Mouse (Mus musculus): ENCODE results near the gene Stx3. TPM values are rescaled to one million over a fixed set of nuclear protein-coding genes. Genes with fewer than 3 reads are reported as not detected.

Stx3 gene
- polyA plus RNA-seq, 1 experiment from 2014 or later: 16.9 TPM

- no peaks in the 10 kb centered on the region for H3K36me3 ChIP-seq (ENCODE audit: control insufficient read depth, insufficient read depth, low read length)
- ATAC-seq (ENCODE audit: low read depth): no peak
- H3K4me1 ChIP-seq (ENCODE audit: control insufficient read depth, insufficient read depth, low read length): peaks cover 9% of the 10 kb centered on the region; the same call in 1 of the 2 replicates
- H3K4me2 ChIP-seq (ENCODE audit: low read depth, low read length): no peak overlapping the region
- no peak overlapping the region for H3K4me3 ChIP-seq (ENCODE audit: low read depth, low read length)
- no peaks in the 10 kb centered on the region for H3K27me3 ChIP-seq (ENCODE audit: control insufficient read depth, insufficient read depth, low read length)
- no peak overlapping the region for H3K27ac ChIP-seq (ENCODE audit: low read depth, low read length)
- no peaks in the 10 kb centered on the region for H3K9me3 ChIP-seq (ENCODE audit: control insufficient read depth, low read length)
- H3K9ac ChIP-seq (replicated peaks; ENCODE audit: low read depth, low read length): no peak overlapping the region
- 13% methylated on average over 3 of the region's 3 CpGs for WGBS
These were observed 51.0 kb downstream of the Stx3 start for GRCm38 (mm10) chr19:11768163-11768562.

GRCm38 (mm10) chr19:11766413-11766812, 52.8 kb downstream of the Stx3 start:
- 76% methylated on average over 4 of the region's 4 CpGs for whole genome bisulfite sequencing
- H3K27me3 ChIP-seq (ENCODE audit: control insufficient read depth, insufficient read depth, low read length): no peaks in the 10 kb centered on the region
- peaks cover 9% of the 10 kb centered on the region; the same call in 1 of the 2 replicates for H3K4me1 ChIP-seq (ENCODE audit: control insufficient read depth, insufficient read depth, low read length)
- H3K4me2 ChIP-seq (ENCODE audit: low read depth, low read length): no peak overlapping the region
- no peak for ATAC-seq (ENCODE audit: low read depth)
- H3K36me3 ChIP-seq (ENCODE audit: control insufficient read depth, insufficient read depth, low read length): no peaks in the 10 kb centered on the region
- H3K4me3 ChIP-seq (ENCODE audit: low read depth, low read length): no peak overlapping the region
- no peak overlapping the region for H3K9ac ChIP-seq (replicated peaks; ENCODE audit: low read depth, low read length)
- H3K9me3 ChIP-seq (ENCODE audit: control insufficient read depth, low read length): no peaks in the 10 kb centered on the region
- H3K27ac ChIP-seq (ENCODE audit: low read depth, low read length): no peak overlapping the region

DNA sequence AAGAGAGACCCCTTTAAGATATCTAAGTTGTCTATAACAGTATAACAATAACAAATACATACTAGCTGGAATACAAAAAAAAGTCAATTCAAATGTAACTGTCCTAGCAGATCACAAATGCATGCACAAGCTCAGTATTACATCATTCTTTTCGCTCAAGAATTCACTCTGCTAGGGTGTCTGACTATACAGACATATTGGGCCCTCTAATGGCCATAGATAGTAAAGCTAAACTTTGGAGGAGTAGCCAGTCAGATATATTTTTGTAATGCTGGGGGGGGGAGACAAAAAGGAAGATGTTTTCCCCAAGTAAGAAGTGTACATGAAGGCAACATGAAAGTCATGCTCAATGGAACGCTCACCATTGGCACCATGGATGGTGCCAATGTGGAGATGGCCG, 54.1 kb downstream of the Stx3 start:
- 77% methylated on average over 3 of the region's 3 CpGs for WGBS
- H3K27me3 ChIP-seq (ENCODE audit: control insufficient read depth, insufficient read depth, low read length): no peaks in the 10 kb centered on the region

DNA sequence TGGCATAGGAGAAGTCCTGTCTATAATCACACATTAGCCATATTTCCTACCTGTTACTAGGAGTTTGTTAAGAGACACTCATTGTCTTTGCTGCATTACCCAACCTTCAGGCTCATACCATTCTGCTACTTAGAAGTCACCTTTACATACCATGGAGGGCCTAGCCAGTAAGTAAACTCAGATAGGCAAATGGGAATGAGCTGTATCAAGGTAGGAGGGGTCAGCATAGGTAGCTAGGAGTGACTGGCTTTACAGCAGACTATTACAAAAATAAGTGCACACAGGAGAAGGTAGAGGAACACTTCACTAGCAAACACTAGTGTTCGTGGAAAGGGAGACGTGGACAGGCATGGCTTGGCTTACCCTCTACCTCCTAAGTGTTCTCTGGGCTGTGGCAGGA, 71.9 kb downstream of the Stx3 start, which contains the start of gene Gif:
Gene Gif (plus strand): TSS at position 257 of the 400 bp plus-strand sequence.
- no peak for ATAC-seq (ENCODE audit: low read depth)
- Histone ChIP-seq H3K27ac (ENCODE audit: low read depth, low read length) (no peak within 1 kb of the TSS), H3K27me3 (ENCODE audit: control insufficient read depth, insufficient read depth, low read length) (no peaks in the 10 kb centered on the region), H3K36me3 (ENCODE audit: control insufficient read depth, insufficient read depth, low read length) (no peaks in the 10 kb centered on the region), H3K4me2 (ENCODE audit: low read depth, low read length) (no peak within 1 kb of the TSS), H3K9me3 (ENCODE audit: control insufficient read depth, low read length) (no peaks in the 10 kb centered on the region), H3K4me3 (ENCODE audit: low read depth, low read length) (no peak within 1 kb of the TSS), H3K4me1 (ENCODE audit: control insufficient read depth, insufficient read depth, low read length) (no peaks in the 10 kb centered on the region), H3K9ac (replicated peaks; ENCODE audit: low read depth, low read length) (no peak within 1 kb of the TSS)
- WGBS: 89% methylated on average over 2 of the region's 2 CpGs

More for the DNA sequence above, 54.1 kb downstream of the Stx3 start:
- H3K9me3 ChIP-seq (ENCODE audit: control insufficient read depth, low read length): no peaks in the 10 kb centered on the region
- no peak overlapping the region for H3K9ac ChIP-seq (replicated peaks; ENCODE audit: low read depth, low read length)
- H3K4me3 ChIP-seq (ENCODE audit: low read depth, low read length): no peak overlapping the region
- ATAC-seq (ENCODE audit: low read depth): no peak
- no peaks in the 10 kb centered on the region for H3K36me3 ChIP-seq (ENCODE audit: control insufficient read depth, insufficient read depth, low read length)
- H3K4me2 ChIP-seq (ENCODE audit: low read depth, low read length): no peak overlapping the region
- no peaks in the 10 kb centered on the region for H3K4me1 ChIP-seq (ENCODE audit: control insufficient read depth, insufficient read depth, low read length)
- no peak overlapping the region for H3K27ac ChIP-seq (ENCODE audit: low read depth, low read length)

DNA sequence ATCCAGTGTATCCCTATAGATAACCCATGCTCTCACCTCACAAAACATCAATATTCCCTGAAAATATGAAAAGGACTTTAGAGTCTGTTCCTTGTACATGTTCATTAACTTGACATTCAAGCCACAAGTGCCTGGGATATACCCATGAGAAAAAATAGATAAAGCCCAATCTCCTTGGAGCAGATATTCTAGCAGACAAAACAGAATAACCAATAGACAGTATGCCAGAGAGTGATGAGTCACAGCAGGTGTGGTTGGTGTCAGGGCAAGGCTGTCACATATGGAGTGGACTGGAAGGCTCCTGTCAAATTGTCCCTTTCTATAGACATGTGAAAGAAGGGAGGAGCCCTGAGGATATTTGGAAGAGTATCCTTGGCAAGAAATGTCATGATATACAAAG, 73.5 kb downstream of the Stx3 start:
- Histone ChIP-seq H3K4me2 (ENCODE audit: low read depth, low read length) (no peak overlapping the region), H3K27me3 (ENCODE audit: control insufficient read depth, insufficient read depth, low read length) (no peaks in the 10 kb centered on the region), H3K27ac (ENCODE audit: low read depth, low read length) (no peak overlapping the region), H3K9ac (replicated peaks; ENCODE audit: low read depth, low read length) (no peak overlapping the region), H3K9me3 (ENCODE audit: control insufficient read depth, low read length) (no peaks in the 10 kb centered on the region), H3K4me1 (ENCODE audit: control insufficient read depth, insufficient read depth, low read length) (no peaks in the 10 kb centered on the region), H3K36me3 (ENCODE audit: control insufficient read depth, insufficient read depth, low read length) (no peaks in the 10 kb centered on the region), H3K4me3 (ENCODE audit: low read depth, low read length) (no peak overlapping the region)
- ATAC-seq (ENCODE audit: low read depth): no peak

DNA sequence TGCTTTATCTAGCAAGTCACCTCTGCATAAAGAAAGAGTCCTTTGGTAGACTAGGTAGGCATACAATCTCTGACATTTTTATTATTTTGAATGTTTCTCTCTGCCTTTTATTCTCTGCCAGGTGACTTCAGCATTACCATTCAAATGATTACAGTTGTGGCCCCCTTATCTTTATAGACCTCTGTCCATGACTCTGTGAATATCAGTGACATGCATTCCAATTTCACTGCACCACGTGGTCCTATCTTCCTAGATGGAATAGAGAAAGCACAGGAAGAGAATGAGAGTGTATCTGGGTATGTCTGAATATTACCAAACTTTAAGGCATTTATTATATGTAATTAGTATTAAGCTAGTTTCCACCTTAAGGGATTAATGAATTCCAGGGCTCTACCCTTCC, 82.7 kb downstream of the Stx3 start:
- H3K4me1 ChIP-seq (ENCODE audit: control insufficient read depth, insufficient read depth, low read length): no peaks in the 10 kb centered on the region
- 66% methylated on average over 1 of the region's 1 CpGs for WGBS

DNA sequence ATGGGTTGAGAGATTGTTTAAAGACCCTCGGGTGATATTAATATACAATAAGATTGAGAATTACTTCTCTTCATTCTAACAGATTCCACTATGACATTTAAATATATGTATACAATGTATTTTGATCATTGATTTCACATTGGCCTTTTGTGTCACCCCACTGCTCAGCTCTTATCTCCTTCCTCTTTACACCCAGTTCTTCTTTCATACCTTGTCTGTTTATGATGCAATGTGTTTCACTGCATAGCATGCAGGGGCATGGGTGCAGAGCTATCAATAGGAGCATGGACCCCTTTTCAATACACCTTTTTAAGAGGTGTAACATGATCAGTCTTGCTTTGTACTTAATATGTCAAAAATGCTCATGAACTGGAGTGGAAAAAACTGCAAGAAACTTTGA, 88.9 kb downstream of the Stx3 start:
- H3K4me1 ChIP-seq (ENCODE audit: control insufficient read depth, insufficient read depth, low read length): no peaks in the 10 kb centered on the region
- H3K36me3 ChIP-seq (ENCODE audit: control insufficient read depth, insufficient read depth, low read length): no peaks in the 10 kb centered on the region
- no peaks in the 10 kb centered on the region for H3K9me3 ChIP-seq (ENCODE audit: control insufficient read depth, low read length)
- no peak overlapping the region for H3K4me3 ChIP-seq (ENCODE audit: low read depth, low read length)
- ATAC-seq (ENCODE audit: low read depth): no peak
- H3K9ac ChIP-seq (replicated peaks; ENCODE audit: low read depth, low read length): no peak overlapping the region
- 77% methylated on average over 1 of the region's 1 CpGs for WGBS
- no peaks in the 10 kb centered on the region for H3K27me3 ChIP-seq (ENCODE audit: control insufficient read depth, insufficient read depth, low read length)
- no peak overlapping the region for H3K4me2 ChIP-seq (ENCODE audit: low read depth, low read length)
- H3K27ac ChIP-seq (ENCODE audit: low read depth, low read length): no peak overlapping the region

More for the DNA sequence above, 82.7 kb downstream of the Stx3 start:
- Histone ChIP-seq H3K27ac (ENCODE audit: low read depth, low read length) (no peak overlapping the region), H3K9ac (replicated peaks; ENCODE audit: low read depth, low read length) (no peak overlapping the region), H3K9me3 (ENCODE audit: control insufficient read depth, low read length) (no peaks in the 10 kb centered on the region), H3K4me3 (ENCODE audit: low read depth, low read length) (no peak overlapping the region), H3K4me2 (ENCODE audit: low read depth, low read length) (no peak overlapping the region), H3K27me3 (ENCODE audit: control insufficient read depth, insufficient read depth, low read length) (no peaks in the 10 kb centered on the region), H3K36me3 (ENCODE audit: control insufficient read depth, insufficient read depth, low read length) (no peaks in the 10 kb centered on the region)
- ATAC-seq (ENCODE audit: low read depth): no peak

DNA sequence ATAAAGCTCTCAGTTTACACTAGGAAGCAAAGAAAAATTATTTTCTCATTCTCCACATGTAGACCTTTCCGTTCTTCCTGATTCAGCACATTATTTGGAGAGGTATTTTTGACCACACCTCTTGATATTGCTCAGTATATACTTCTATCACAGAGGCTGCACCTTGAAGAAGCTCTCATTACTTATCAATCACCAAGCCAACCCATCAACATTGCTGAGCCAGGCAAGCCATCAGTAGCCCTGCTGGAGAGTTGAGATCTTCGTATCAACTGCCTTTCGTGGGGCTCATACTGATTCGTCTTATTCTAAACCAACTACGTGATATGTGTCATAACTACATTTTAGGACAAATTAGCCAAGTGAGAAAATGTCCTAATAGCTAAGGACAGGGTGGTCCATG, 91.9 kb downstream of the Stx3 start:
- no peak for ATAC-seq (ENCODE audit: low read depth)
- Histone ChIP-seq H3K27me3 (ENCODE audit: control insufficient read depth, insufficient read depth, low read length) (no peaks in the 10 kb centered on the region), H3K4me3 (ENCODE audit: low read depth, low read length) (no peak overlapping the region), H3K9ac (replicated peaks; ENCODE audit: low read depth, low read length) (no peak overlapping the region), H3K4me1 (ENCODE audit: control insufficient read depth, insufficient read depth, low read length) (no peaks in the 10 kb centered on the region), H3K36me3 (ENCODE audit: control insufficient read depth, insufficient read depth, low read length) (no peaks in the 10 kb centered on the region), H3K9me3 (ENCODE audit: control insufficient read depth, low read length) (no peaks in the 10 kb centered on the region), H3K27ac (ENCODE audit: low read depth, low read length) (no peak overlapping the region), H3K4me2 (ENCODE audit: low read depth, low read length) (no peak overlapping the region)
- WGBS: 92% methylated on average over 5 of the region's 5 CpGs

GRCm38 (mm10) chr19:11725915-11726314, 93.3 kb downstream of the Stx3 start:
- no peaks in the 10 kb centered on the region for H3K36me3 ChIP-seq (ENCODE audit: control insufficient read depth, insufficient read depth, low read length)
- ATAC-seq (ENCODE audit: low read depth): no peak
- no peak overlapping the region for H3K9ac ChIP-seq (replicated peaks; ENCODE audit: low read depth, low read length)
- no peak overlapping the region for H3K4me2 ChIP-seq (ENCODE audit: low read depth, low read length)
- no peaks in the 10 kb centered on the region for H3K4me1 ChIP-seq (ENCODE audit: control insufficient read depth, insufficient read depth, low read length)
- H3K9me3 ChIP-seq (ENCODE audit: control insufficient read depth, low read length): no peaks in the 10 kb centered on the region
- H3K27ac ChIP-seq (ENCODE audit: low read depth, low read length): no peak overlapping the region
- 93% methylated on average over 2 of the region's 2 CpGs for WGBS
- H3K4me3 ChIP-seq (ENCODE audit: low read depth, low read length): no peak overlapping the region
- no peaks in the 10 kb centered on the region for H3K27me3 ChIP-seq (ENCODE audit: control insufficient read depth, insufficient read depth, low read length)

All from neural tube, embryonic 14.5 days (tissue).